In the genomic region with DNA sequence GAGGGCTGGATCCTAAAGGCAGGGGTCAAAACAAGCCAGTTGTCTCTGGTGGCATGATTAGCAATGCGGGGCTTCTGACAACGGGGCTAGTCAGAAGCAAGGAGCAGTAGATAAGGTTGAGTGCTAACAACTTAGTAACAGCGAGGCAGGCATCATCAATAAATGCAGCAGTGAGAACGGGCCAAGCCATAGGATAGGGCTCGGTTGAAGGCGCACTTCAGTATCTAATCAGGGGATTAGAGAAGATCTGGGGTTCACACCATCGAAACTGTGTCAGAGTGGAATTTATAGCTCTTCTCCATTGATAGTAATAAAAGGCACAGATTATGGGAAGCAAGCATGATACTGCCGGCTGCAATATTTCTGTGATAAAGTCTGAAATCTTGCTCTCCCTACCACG, we compare ENCODE assay signal across 20 mouse cellular contexts.
DNase-seq lines count a peak whose midpoint lies in the region; ATAC-seq and TF ChIP-seq lines count a peak whose summit lies in the region.
"Had no signal": no experiment of that assay in that cellular context is flagged by ENCODE, and none has a peak within 500 bp of the region (broad histone marks: within the 10 kb centered on the region; RNA-seq: fewer than 3 reads in every experiment).

No protein-coding gene starts in this region.

- H3K4me2 ChIP-seq in heart, embryonic 14.5 days (ENCODE audit: low read length): peak overlapping the region; percentile 25; the same call in 1 of the 2 replicates
- H3K4me2 ChIP-seq in embryonic facial prominence, embryonic 14.5 days (ENCODE audit: low read depth, low read length): peak overlapping the region; percentile 24; the same call in 1 of the 2 replicates
- no peak overlapping the region for H3K4me2 ChIP-seq in intestine, embryonic 16.5 days (ENCODE audit: low read depth, low read length)
- H3K4me2 ChIP-seq in forebrain, embryonic 14.5 days (ENCODE audit: low read length): no peak overlapping the region
- H3K4me2 ChIP-seq: forebrain, embryonic 12.5 days; heart, embryonic 15.5 days; hindbrain, embryonic 15.5 days; kidney, embryonic 15.5 days had no signal

- no peak overlapping the region for H3K9ac ChIP-seq in heart, adult 2 months (ENCODE audit: low read depth, low read length)
- H3K9ac ChIP-seq in heart, embryonic 14.5 days (ENCODE audit: low read length): no peak overlapping the region
- no peak overlapping the region for H3K9ac ChIP-seq in embryonic facial prominence, embryonic 14.5 days (ENCODE audit: low read depth, low read length)
- H3K9ac ChIP-seq in intestine, embryonic 16.5 days (ENCODE audit: low read depth, low read length): no peak overlapping the region
- H3K9ac ChIP-seq in forebrain, embryonic 14.5 days (ENCODE audit: low read length): no peak overlapping the region
- H3K9ac ChIP-seq: forebrain, embryonic 12.5 days; forebrain, postnatal 0 days; heart, embryonic 15.5 days; hindbrain, embryonic 15.5 days; kidney, embryonic 15.5 days had no signal

- no peak for DNase-seq in heart, embryonic 10.5 days (ENCODE audit: low spot score)
- DNase-seq in heart, adult 2 months: no peak
- DNase-seq in heart, adult 18-20 months: no peak
- DNase-seq in embryonic facial prominence, embryonic 14.5 days (ENCODE audit: low spot score): no peak
- DNase-seq in forebrain, embryonic 14.5 days (ENCODE audit: low spot score): no peak
- DNase-seq: adrenal gland, postnatal 14 days; cerebellum, adult 18-20 months; cerebellum, adult 9-11 months; cerebellum, postnatal 36 days; forebrain, postnatal 0 days; gastrocnemius, postnatal 14 days; heart, postnatal 14 days; kidney, adult 2 months had no signal

- peaks cover 16% of the 10 kb centered on the region for H3K4me1 ChIP-seq in heart, embryonic 10.5 days
- no peaks in the 10 kb centered on the region for H3K4me1 ChIP-seq in heart, adult 2 months (ENCODE audit: control insufficient read depth, insufficient read depth, low read length)
- peaks cover 3 to 7% of the 10 kb centered on the region in 2 experiments; a peak in 3 of 4 replicates for H3K4me1 ChIP-seq in heart, embryonic 14.5 days (ENCODE audit: control insufficient read depth in 2 of 2, insufficient read depth in 2 of 2, low read length in 2 of 2)
- H3K4me1 ChIP-seq in embryonic facial prominence, embryonic 14.5 days (ENCODE audit: control insufficient read depth, insufficient read depth, low read length): peaks cover 4% of the 10 kb centered on the region; the same call in 1 of the 2 replicates
- H3K4me1 ChIP-seq in intestine, embryonic 16.5 days (ENCODE audit: control insufficient read depth, insufficient read depth, low read length): no peaks in the 10 kb centered on the region
- no peaks in the 10 kb centered on the region for H3K4me1 ChIP-seq in forebrain, embryonic 14.5 days (ENCODE audit: control insufficient read depth, insufficient read depth, low read length)
- H3K4me1 ChIP-seq: forebrain, embryonic 12.5 days; hindbrain, embryonic 15.5 days; kidney, embryonic 15.5 days had no signal

- TF ChIP-seq POLR2A in heart, adult 2 months (IDR thresholded peaks at IDR 0.05; ENCODE audit: insufficient read depth, low read depth, low read length): no peak

- intact Hi-C loops in heart, adult 2 months (cut with DNase I): no loop called here

- TF ChIP-seq EP300 in heart, adult 2 months (IDR thresholded peaks at IDR 0.05; ENCODE audit: insufficient read depth, low read depth, low read length): no peak

- H3K27me3 ChIP-seq in heart, embryonic 10.5 days (ENCODE audit: insufficient read depth, poor library complexity, severe bottlenecking): no peaks in the 10 kb centered on the region
- H3K27me3 ChIP-seq in heart, adult 2 months (ENCODE audit: control insufficient read depth, insufficient read depth, low read length): no peaks in the 10 kb centered on the region
- H3K27me3 ChIP-seq in heart, embryonic 14.5 days (ENCODE audit: control insufficient read depth, insufficient read depth, low read length): no peaks in the 10 kb centered on the region
- H3K27me3 ChIP-seq in embryonic facial prominence, embryonic 14.5 days (replicated peaks; ENCODE audit: control insufficient read depth, insufficient read depth, low read length): no peaks in the 10 kb centered on the region
- no peaks in the 10 kb centered on the region for H3K27me3 ChIP-seq in intestine, embryonic 16.5 days (replicated peaks; ENCODE audit: control insufficient read depth, insufficient read depth, low read length)
- H3K27me3 ChIP-seq in forebrain, embryonic 14.5 days (replicated peaks; ENCODE audit: control insufficient read depth, insufficient read depth, low read length): no peaks in the 10 kb centered on the region
- H3K27me3 ChIP-seq: forebrain, embryonic 12.5 days; heart, embryonic 15.5 days; hindbrain, embryonic 15.5 days; kidney, embryonic 15.5 days had no signal

- peak overlapping the region; percentile 24; the same call in 1 of the 2 replicates for H3K4me3 ChIP-seq in heart, embryonic 10.5 days
- H3K4me3 ChIP-seq in heart, adult 2 months: no peak overlapping the region
- no peak overlapping the region for H3K4me3 ChIP-seq in heart, embryonic 14.5 days (ENCODE audit: control insufficient read depth in 1 of 2, insufficient read depth in 1 of 2, low read depth in 1 of 2, low read length in 2 of 2)
- H3K4me3 ChIP-seq in embryonic facial prominence, embryonic 14.5 days (ENCODE audit: low read depth, low read length): no peak overlapping the region; the same call in 1 of the 2 replicates
- H3K4me3 ChIP-seq in intestine, embryonic 16.5 days (ENCODE audit: low read length): no peak overlapping the region
- H3K4me3 ChIP-seq in forebrain, embryonic 14.5 days (ENCODE audit: low read depth, low read length): no peak overlapping the region
- H3K4me3 ChIP-seq: forebrain, embryonic 12.5 days; heart, embryonic 15.5 days; hindbrain, embryonic 15.5 days; kidney, embryonic 15.5 days had no signal

- H3K27ac ChIP-seq in heart, embryonic 10.5 days: peak overlapping the region; percentile 42; the same call in 1 of the 2 replicates
- H3K27ac ChIP-seq in heart, adult 2 months: no peak overlapping the region
- no peak overlapping the region for H3K27ac ChIP-seq in heart, embryonic 14.5 days (replicated peaks in 1 of 2; ENCODE audit: control insufficient read depth in 1 of 2, insufficient read depth in 1 of 2, low read depth in 2 of 2, low read length in 2 of 2)
- H3K27ac ChIP-seq in embryonic facial prominence, embryonic 14.5 days (replicated peaks; ENCODE audit: low read depth, low read length): peak overlapping the region; percentile 58
- no peak overlapping the region for H3K27ac ChIP-seq in intestine, embryonic 16.5 days (ENCODE audit: low read length)
- H3K27ac ChIP-seq in forebrain, embryonic 14.5 days (ENCODE audit: low read depth, low read length): no peak overlapping the region
- H3K27ac ChIP-seq: forebrain, embryonic 12.5 days; heart, embryonic 15.5 days; hindbrain, embryonic 15.5 days; kidney, embryonic 15.5 days had no signal

- no peaks in the 10 kb centered on the region for H3K36me3 ChIP-seq in heart, embryonic 10.5 days
- H3K36me3 ChIP-seq in heart, adult 2 months (ENCODE audit: control insufficient read depth, insufficient read depth, low read length): no peaks in the 10 kb centered on the region
- H3K36me3 ChIP-seq in heart, embryonic 14.5 days (ENCODE audit: control insufficient read depth, insufficient read depth, low read length): no peaks in the 10 kb centered on the region
- H3K36me3 ChIP-seq in embryonic facial prominence, embryonic 14.5 days (ENCODE audit: control insufficient read depth, insufficient read depth, low read length): no peaks in the 10 kb centered on the region
- no peaks in the 10 kb centered on the region for H3K36me3 ChIP-seq in intestine, embryonic 16.5 days (ENCODE audit: control insufficient read depth, insufficient read depth, low read length)
- H3K36me3 ChIP-seq in forebrain, embryonic 14.5 days (ENCODE audit: control insufficient read depth, insufficient read depth, low read length): no peaks in the 10 kb centered on the region
- H3K36me3 ChIP-seq: forebrain, embryonic 12.5 days; heart, embryonic 15.5 days; hindbrain, embryonic 15.5 days; kidney, embryonic 15.5 days had no signal

- TF ChIP-seq CTCF in heart, adult 2 months (IDR thresholded peaks at IDR 0.05): no peak

- H3K9me3 ChIP-seq in heart, embryonic 10.5 days: no peaks in the 10 kb centered on the region
- H3K9me3 ChIP-seq in heart, embryonic 14.5 days (ENCODE audit: control insufficient read depth, low read length): 0 out of 2 replicates have a peak, but pooled peaks cover 3% of the 10 kb centered on the region
- 0 out of 2 replicates have a peak, but pooled peaks cover 3% of the 10 kb centered on the region for H3K9me3 ChIP-seq in embryonic facial prominence, embryonic 14.5 days (ENCODE audit: control insufficient read depth, low read length)
- no peaks in the 10 kb centered on the region for H3K9me3 ChIP-seq in intestine, embryonic 16.5 days (ENCODE audit: control insufficient read depth, low read length)
- 0 out of 2 replicates have a peak, but pooled peaks cover 2% of the 10 kb centered on the region for H3K9me3 ChIP-seq in forebrain, embryonic 14.5 days (replicated peaks; ENCODE audit: control insufficient read depth, low read length)
- H3K9me3 ChIP-seq: forebrain, embryonic 12.5 days; heart, embryonic 15.5 days; hindbrain, embryonic 15.5 days; kidney, embryonic 15.5 days had no signal

- no peak for ATAC-seq in heart, embryonic 14.5 days (ENCODE audit: insufficient number of reproducible peaks, insufficient read depth, low FRiP score, low read depth)
- ATAC-seq in embryonic facial prominence, embryonic 14.5 days (ENCODE audit: low read depth): no peak
- peak; percentile 81 for ATAC-seq in intestine, embryonic 16.5 days
- no peak for ATAC-seq in forebrain, embryonic 14.5 days
- ATAC-seq: activated CD4-positive, CD25-positive, alpha-beta regulatory T cell, adult 4 months; forebrain, postnatal 0 days had no signal

- 21% methylated on average over 9 of the region's 9 CpGs for WGBS in heart, embryonic 10.5 days
- WGBS in heart, adult 2 months: 35% methylated on average over 9 of the region's 9 CpGs
- WGBS in heart, embryonic 14.5 days: 16% methylated on average over 9 of the region's 9 CpGs
- 52% methylated on average over 9 of the region's 9 CpGs for WGBS in embryonic facial prominence, embryonic 14.5 days
- 52% methylated on average over 9 of the region's 9 CpGs for WGBS in intestine, embryonic 16.5 days
- WGBS in forebrain, embryonic 14.5 days: 88% methylated on average over 9 of the region's 9 CpGs

- no peaks in the 10 kb centered on the region for H3K79me2 ChIP-seq in heart, adult 2 months (replicated peaks; ENCODE audit: control insufficient read depth, insufficient read depth, low read length)

Comparison
In these comparisons a context has a peak if more than half of its experiments do, and no peak if none do; other contexts are left out.
1. H3K27ac ChIP-seq: peak in heart, embryonic 10.5 days (single experiment) and embryonic facial prominence, embryonic 14.5 days (single experiment); none in heart, adult 2 months (single experiment), heart, embryonic 14.5 days (0 of 2), intestine, embryonic 16.5 days (single experiment) and forebrain, embryonic 14.5 days (single experiment).
2. H3K4me2 ChIP-seq: peak in heart, embryonic 14.5 days (single experiment) and embryonic facial prominence, embryonic 14.5 days (single experiment); none in intestine, embryonic 16.5 days (single experiment) and forebrain, embryonic 14.5 days (single experiment).